Mouse (Mus musculus) intestine, embryonic 15.5 days (tissue): ENCODE data around the gene Dynlt1b. TPM values are rescaled to one million over a fixed set of nuclear protein-coding genes. Genes with fewer than 3 reads are reported as not detected.
A peak's percentile ranks its signal among the peaks of the same experiment; 100 is the strongest.
"Not testable (repeated sequence)": the region's sequence is repeated elsewhere in the genome, so short reads cannot be mapped to it uniquely, and the experiment has no call there.

Experiments
- ATAC-seq: fragments of 200-750 bp; cut with Nextera tagmentation; 2 replicates; pipeline ENCODE4 v1.8.0; 2017; ENCODE audit warnings: moderate TSS enrichment, moderate library complexity
- H3K27ac ChIP-seq: fragments of 300-500 bp; sonication (generic); 2 replicates; pipeline ENCODE4 v1.5.1; 2015; ENCODE audit warnings: mild to moderate bottlenecking, inconsistent platforms
- H3K27me3 ChIP-seq: fragments of 300-500 bp; sonication (generic); replicated peaks from 2 replicates; pipeline ENCODE4 v1.6.1; 2015; ENCODE audit warnings: inconsistent platforms
- H3K36me3 ChIP-seq: fragments of 300-500 bp; sonication (generic); 2 replicates; pipeline ENCODE4 v1.6.1; 2015; ENCODE audit warnings: inconsistent platforms
- H3K4me1 ChIP-seq: fragments of 300-500 bp; sonication (generic); replicated peaks from 2 replicates; pipeline ENCODE4 v1.6.1; 2015; ENCODE audit warnings: inconsistent platforms
- H3K4me2 ChIP-seq: fragments of 300-500 bp; sonication (generic); replicated peaks from 2 replicates; pipeline ENCODE4 v1.6.1; 2015; ENCODE audit warnings: mild to moderate bottlenecking, inconsistent platforms
- H3K4me3 ChIP-seq: fragments of 300-500 bp; sonication (generic); replicated peaks from 2 replicates; pipeline ENCODE4 v1.5.1; 2015; ENCODE audit warnings: inconsistent platforms
- H3K9ac ChIP-seq: fragments of 300-500 bp; sonication (generic); 2 replicates; pipeline ENCODE4 v1.6.1; 2015; ENCODE audit warnings: inconsistent platforms
- H3K9me3 ChIP-seq: fragments of 300-500 bp; sonication (generic); 2 replicates; pipeline ENCODE4 v1.6.1; 2016; ENCODE audit warnings: inconsistent platforms
- WGBS: fragments of 180-500 bp; shearing (Covaris S2); methylation state at CpG from one replicate; pipeline ENCODE4 v1.1.7; 2015; 5-methylcytosine and 5-hydroxymethylcytosine counted together
- polyA plus RNA-seq: library from polyadenylated mRNA; unstranded; fragments of >200 nt; fragmentation: Nextera tagmentation; extraction: Ambion mirVana; gene quantifications from 2 replicates; pipeline ENCODE4 v1.2.1, GENCODE M21; 2015

Gene Dynlt1b
- polyA plus RNA-seq, 1 experiment from 2014 or later = 524 TPM

DNA sequence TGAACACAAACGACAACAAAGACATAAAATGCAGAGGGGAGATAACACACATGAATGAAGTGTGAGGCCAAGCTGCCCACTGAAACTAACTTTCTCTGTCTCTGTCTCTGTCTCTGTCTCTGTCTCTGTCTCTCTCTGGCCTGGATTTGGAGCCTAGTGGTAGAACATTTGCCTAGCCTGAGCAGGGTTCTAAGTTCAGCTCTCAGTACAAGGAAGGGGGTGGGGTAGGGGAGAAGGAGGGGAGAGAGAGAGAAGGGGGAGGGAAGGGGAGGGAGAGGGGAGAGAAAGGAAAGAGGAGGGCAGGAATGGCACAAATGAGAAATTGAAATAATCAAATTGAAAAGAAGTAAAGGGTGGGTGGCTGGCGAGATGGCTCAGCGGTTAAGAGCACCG, 29.8 kb upstream of the Dynlt1b start:
- H3K4me2 ChIP-seq, H3K9ac ChIP-seq, H3K36me3 ChIP-seq, H3K9me3 ChIP-seq, H3K27me3 ChIP-seq, H3K27ac ChIP-seq, H3K4me3 ChIP-seq, H3K4me1 ChIP-seq: not testable (repeated sequence)
- WGBS = 74% methylated on average over 4 of the region's 4 CpGs
- peak; percentile 46; the same call in 1 of the 2 replicates for ATAC-seq

DNA sequence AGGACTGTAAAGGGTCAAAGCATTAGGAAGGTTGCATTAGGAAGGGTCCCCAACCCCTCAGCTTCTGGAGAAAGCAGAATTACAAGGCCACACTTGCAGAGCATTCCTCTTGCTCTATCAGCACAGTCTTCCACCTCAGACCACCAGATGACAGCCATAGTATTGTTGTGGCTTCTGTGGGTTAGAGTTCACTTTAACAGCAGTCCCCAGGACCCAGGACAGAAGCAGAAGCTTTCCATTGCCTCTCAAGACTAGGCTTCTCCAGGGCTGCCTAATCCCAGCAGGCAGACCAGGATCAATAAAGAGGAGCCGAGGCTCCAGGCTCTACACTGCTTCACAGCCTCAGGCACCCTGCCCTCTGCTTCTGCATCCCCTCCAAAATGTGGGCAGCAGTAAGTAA, 25.4 kb upstream of the Dynlt1b start:
- WGBS = 48% methylated on average over 1 of the region's 1 CpGs
- H3K36me3 ChIP-seq, H3K27me3 ChIP-seq, H3K4me2 ChIP-seq, ATAC-seq, H3K9me3 ChIP-seq, H3K4me1 ChIP-seq, H3K27ac ChIP-seq, H3K4me3 ChIP-seq, H3K9ac ChIP-seq: not testable (repeated sequence)

DNA sequence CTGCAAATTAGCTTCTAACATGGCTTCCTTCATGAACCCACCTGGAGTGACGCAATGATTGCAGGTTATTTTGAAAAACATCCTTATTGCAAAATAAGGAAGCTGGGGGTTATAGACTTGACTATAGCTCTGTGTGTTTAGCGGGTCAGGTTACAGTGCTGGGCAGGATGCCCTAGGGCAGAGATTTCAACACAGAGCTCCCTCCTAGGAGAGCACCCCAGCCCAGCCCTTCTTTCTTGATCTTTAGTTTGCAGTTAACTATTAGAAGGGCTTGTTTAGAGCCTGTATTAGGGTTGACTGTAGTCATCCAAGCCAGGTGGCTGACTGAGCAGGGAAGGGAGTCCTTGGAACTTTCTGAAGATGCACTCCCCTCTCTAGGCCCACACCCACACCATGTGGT, 22.9 kb upstream of the Dynlt1b start:
- not testable (repeated sequence) for H3K36me3 ChIP-seq, H3K4me2 ChIP-seq, H3K27ac ChIP-seq, ATAC-seq, H3K27me3 ChIP-seq, H3K4me1 ChIP-seq, H3K4me3 ChIP-seq, H3K9ac ChIP-seq, H3K9me3 ChIP-seq
- 82% methylated on average over 1 of the region's 2 CpGs for WGBS

DNA sequence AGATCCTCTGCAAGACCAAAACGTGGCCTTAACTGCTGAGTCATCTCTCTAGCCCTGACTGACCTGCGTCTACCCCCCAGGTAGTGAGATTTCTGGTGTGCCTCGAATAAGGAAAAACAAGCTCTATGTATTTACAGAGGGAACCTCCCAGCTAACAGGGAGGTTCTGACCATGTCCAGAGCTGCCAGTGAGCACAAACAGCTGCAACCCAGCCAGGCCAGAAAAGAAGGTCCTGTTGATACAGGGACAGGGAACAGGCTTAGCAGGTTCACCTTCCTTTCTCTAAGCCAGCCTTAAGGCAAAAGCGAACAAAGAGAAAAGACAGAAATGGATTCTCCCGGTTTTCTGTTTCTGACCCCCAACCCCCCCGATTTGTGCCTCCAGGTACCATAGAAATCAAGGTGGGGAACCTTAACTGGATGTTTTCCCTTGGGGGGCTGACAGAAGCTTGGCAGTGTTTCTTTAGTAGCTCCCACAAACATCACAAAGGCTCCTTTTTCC, 19.1 kb upstream of the Dynlt1b start:
- ATAC-seq, H3K36me3 ChIP-seq, H3K4me3 ChIP-seq, H3K4me2 ChIP-seq, H3K9ac ChIP-seq, H3K4me1 ChIP-seq, H3K27me3 ChIP-seq, H3K27ac ChIP-seq, H3K9me3 ChIP-seq: not testable (repeated sequence)
- WGBS = 49% methylated on average over 6 of the region's 6 CpGs

DNA sequence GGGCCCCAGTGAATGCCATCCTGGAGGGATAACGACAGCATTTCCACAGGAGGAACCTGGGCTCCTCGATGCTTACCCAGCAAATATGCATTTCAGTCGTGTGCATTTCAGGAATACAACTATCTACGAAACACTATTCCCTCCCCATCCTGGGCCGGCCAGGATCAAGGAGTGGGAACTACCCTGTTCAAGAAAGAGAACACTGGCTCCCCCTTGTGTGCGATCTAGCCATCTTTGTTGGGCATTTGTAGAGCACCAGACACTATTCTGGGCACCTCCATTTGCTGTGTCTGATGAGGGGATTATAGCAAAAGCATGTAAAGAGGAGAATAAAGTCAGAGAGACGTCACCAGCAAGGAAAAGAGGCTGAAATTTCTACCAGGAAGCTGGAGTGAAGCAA, 12.8 kb upstream of the Dynlt1b start:
- not testable (repeated sequence) for H3K4me1 ChIP-seq, H3K27me3 ChIP-seq, H3K9me3 ChIP-seq, H3K4me3 ChIP-seq, H3K27ac ChIP-seq, ATAC-seq, H3K9ac ChIP-seq, H3K4me2 ChIP-seq, H3K36me3 ChIP-seq
- WGBS = 51% methylated on average over 5 of the region's 7 CpGs

DNA sequence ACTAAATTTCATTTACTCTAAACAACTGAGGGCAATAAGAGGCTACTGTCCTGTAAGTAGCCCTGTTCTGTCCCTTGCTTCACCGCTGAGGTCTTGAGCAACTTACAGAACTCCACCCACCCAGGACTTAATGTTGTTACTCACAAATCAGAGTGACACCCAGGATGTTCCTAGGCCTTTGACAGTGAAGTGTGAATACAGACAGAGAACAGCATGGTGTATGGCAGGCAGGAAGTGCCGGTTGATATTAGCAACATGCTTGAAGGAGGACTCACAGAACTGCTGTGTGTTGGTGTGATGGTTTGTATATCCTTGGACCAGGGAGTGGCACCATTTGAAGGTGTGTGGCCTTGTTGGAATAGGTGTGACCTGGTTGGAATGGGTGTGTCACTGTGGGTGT, 9.4 kb upstream of the Dynlt1b start:
- not testable (repeated sequence) for ATAC-seq, H3K27me3 ChIP-seq, H3K27ac ChIP-seq, H3K4me3 ChIP-seq, H3K4me1 ChIP-seq, H3K4me2 ChIP-seq, H3K9ac ChIP-seq, H3K9me3 ChIP-seq, H3K36me3 ChIP-seq
- 86% methylated on average over 1 of the region's 2 CpGs for WGBS

DNA sequence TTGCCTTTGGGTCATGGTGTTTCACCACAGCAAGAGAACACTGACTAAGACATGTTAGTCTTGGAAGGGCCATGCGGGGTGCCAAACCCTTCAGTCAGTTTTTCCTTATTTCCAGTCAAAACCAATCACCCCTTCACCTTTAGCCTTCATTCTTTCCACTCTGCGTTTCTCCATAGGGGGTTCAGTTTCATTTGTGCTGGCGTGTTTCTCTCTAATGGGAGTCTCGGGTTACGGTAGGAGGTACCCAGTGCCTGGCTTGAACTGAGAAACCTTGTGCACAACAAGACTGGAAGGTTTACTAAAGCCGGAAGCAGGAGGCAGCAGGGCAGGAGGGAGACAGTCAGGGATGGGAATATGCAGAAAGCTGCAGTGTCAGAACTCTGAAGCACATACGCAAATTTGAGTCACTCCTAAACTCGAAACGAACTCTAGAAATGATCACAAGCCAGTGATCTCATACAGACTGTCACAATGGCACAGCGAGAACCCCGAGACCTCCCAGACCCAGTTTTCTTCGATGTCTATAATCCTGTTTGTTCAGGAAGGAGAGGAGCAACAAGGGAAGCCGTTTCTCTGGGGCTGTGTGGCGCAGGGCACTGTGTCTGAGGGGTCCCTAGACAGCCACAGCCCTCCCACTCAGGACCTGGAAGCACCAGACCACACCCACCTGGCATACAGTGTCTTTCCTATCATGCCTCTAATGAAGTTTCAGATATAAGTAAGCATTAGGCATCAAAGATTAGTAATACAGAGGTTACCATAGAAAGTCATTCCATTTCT, 8.2 kb upstream of the Dynlt1b start:
- 57% methylated on average over 13 of the region's 14 CpGs for WGBS
- not testable (repeated sequence) for H3K4me1 ChIP-seq, H3K27ac ChIP-seq, ATAC-seq, H3K4me2 ChIP-seq, H3K27me3 ChIP-seq, H3K9me3 ChIP-seq, H3K4me3 ChIP-seq, H3K9ac ChIP-seq, H3K36me3 ChIP-seq

DNA sequence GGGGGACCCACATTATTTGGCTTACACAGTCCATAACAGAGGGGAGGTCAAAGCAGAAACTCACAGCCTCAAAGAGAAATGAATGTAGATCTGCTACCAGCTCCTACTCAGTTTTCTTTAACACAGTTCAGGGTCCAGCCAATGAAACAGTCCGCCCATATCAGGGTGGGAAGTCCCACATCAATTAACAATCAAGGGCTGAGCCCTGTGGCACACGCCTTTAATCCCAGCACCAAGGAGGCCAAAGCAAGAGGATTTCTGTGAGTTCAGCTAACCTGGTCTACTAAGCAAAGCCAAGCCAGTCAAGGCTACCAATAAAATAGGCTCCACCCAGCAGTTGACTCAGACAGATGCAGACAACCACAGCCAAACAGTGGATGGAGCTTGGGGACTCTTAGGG, 7.5 kb upstream of the Dynlt1b start:
- H3K36me3 ChIP-seq, H3K27ac ChIP-seq, H3K9me3 ChIP-seq, H3K27me3 ChIP-seq, H3K4me3 ChIP-seq, H3K9ac ChIP-seq, H3K4me1 ChIP-seq, H3K4me2 ChIP-seq: not testable (repeated sequence)
- ATAC-seq = peak; percentile 35; the same call in 1 of the 2 replicates
- 59% methylated on average over 2 of the region's 2 CpGs for WGBS

DNA sequence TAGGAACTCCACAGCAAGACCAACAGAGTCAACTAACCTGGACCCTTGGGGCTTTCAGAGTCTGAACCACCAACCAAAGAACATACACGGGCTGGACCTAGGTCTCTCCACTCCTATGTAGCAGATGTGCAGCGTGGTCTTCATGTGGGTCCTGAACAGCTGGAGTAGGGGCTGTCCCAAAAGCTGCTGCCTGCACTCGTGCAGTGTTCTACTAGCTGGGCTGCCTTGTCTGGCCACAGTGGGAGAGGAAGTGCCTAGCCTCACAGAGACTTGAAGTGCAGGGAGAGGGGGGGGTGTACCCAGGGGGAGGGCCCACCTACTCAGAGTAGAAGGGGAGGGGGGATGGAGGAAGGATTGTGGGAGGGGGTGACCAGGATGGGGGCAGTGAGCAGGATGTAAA, 7.1 kb upstream of the Dynlt1b start:
- ATAC-seq, H3K4me2 ChIP-seq, H3K27me3 ChIP-seq, H3K36me3 ChIP-seq, H3K27ac ChIP-seq, H3K9ac ChIP-seq, H3K4me1 ChIP-seq, H3K4me3 ChIP-seq, H3K9me3 ChIP-seq: not testable (repeated sequence)
- 52% methylated on average over 3 of the region's 3 CpGs for WGBS

DNA sequence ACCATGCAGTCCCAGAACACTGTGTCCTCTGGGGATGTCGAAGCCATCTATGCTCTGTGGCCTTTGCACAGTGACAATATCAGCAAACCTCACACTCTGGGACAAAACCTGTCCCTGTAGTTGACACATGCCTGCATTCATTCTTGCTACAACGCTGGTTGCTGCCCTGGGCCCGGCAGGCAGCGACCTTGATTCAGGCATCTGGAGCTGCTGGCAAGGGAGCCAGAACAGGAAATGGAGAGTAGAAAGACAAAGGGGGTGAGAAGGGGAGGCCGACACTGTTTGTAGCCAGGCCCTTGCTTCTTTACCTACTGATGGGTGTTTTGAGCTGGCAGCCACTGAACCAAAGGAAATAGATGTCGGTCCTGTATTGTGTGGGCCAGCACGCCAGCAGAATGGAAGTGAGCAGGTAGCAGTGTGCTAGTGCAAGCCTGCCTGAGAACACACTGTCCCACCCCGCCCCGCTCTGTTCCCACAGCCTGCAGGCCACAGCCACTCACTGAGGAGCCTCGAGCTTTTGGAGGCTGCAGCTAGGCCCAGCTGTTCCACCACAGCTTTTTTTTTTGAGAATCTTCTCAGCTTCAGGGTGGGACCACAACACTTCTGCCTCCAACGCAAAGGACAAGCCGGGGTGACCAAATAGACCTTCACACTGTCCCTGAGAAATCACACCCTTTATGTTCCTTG, 5.5 kb upstream of the Dynlt1b start:
- not testable (repeated sequence) for H3K4me3 ChIP-seq, H3K4me2 ChIP-seq, H3K9me3 ChIP-seq, H3K36me3 ChIP-seq, H3K27me3 ChIP-seq, H3K4me1 ChIP-seq
- 0 out of 2 replicates have a peak overlapping the region, but pooled peaks have one; percentile 14 for H3K9ac ChIP-seq
- ATAC-seq = peak; percentile 70
- H3K27ac ChIP-seq = 0 out of 2 replicates have a peak overlapping the region, but pooled peaks have one; percentile 66
- WGBS = 45% methylated on average over 12 of the region's 12 CpGs

DNA sequence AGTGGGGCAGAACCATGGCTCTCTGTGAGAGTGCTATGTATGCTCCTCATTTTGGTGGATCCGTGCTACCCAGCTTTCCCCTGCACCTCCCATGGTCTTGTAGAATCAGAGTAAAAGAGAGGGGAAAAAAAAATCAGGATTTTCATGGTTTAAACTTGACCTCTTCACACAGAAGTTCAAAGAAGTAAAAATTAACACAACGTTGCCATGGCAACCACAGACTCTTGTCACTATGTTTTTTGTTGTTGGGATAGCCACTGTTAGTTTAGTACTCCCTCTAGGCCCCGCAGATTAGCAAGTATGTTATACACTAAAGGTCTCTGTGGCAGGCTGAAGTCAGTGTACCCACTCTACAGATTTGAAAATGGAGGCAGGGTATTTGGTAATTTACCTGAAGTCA, 4.6 kb upstream of the Dynlt1b start:
- H3K36me3 ChIP-seq, H3K27ac ChIP-seq, H3K9me3 ChIP-seq, ATAC-seq, H3K4me1 ChIP-seq, H3K4me3 ChIP-seq, H3K9ac ChIP-seq, H3K4me2 ChIP-seq, H3K27me3 ChIP-seq: not testable (repeated sequence)
- WGBS = 69% methylated on average over 3 of the region's 3 CpGs

DNA sequence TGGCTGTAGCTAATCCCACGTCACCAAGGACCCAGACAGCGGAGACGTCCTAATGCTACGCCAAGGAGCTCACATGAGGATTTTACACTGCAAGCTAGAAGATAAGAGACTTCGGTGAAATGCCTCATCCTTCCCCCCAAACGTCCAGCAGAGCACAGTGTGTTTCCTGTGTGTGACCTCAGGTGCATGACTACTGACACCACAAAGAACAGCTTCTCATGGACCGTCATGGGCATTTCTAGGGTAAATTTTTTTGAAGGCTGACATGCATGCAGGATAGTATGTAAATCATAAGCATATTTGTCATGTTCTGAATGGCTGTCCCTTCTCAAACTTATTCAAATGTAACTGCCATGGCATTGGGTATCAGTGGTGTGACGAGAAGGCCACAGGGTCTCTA, 3.0 kb upstream of the Dynlt1b start:
- not testable (repeated sequence) for H3K4me3 ChIP-seq, ATAC-seq, H3K27me3 ChIP-seq, H3K27ac ChIP-seq, H3K4me1 ChIP-seq, H3K4me2 ChIP-seq, H3K9ac ChIP-seq, H3K36me3 ChIP-seq, H3K9me3 ChIP-seq
- WGBS = 82% methylated on average over 6 of the region's 8 CpGs

DNA sequence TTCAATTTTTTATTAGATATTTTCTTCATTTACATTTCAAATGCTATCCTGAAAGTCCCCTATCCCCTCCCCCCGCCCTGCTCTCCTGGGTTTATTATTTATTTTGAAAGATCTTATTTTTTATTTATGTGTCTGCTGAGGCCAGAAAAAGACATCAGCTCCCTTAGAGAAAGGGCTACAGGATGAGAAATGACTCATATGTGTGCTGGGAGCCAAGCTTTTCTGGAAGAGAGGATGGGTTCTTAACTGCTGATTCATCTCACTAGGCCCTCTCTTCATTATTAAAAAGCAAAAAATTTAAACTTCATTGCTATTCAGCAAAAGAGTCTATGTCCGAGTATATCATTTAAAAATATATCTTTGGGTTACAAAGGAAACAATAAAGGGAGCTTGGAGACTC, 986 bp upstream of the Dynlt1b start:
- H3K27ac ChIP-seq, ATAC-seq: not testable (repeated sequence)
- 84% methylated on average over 2 of the region's 2 CpGs for WGBS

More for the DNA sequence above, 986 bp upstream of the Dynlt1b start:
- not testable (repeated sequence) for H3K9ac ChIP-seq, H3K9me3 ChIP-seq, H3K4me2 ChIP-seq, H3K4me1 ChIP-seq, H3K36me3 ChIP-seq, H3K27me3 ChIP-seq, H3K4me3 ChIP-seq
